Mouse (Mus musculus): ENCODE measurements around the gene Ndnf. TPM values are rescaled to one million over a fixed set of nuclear protein-coding genes. Genes with fewer than 3 reads are reported as not detected.
A peak's percentile ranks its signal among the peaks of the same experiment; 100 is the strongest.

Gene Ndnf
- total and polyA plus RNA-seq, 2 experiments from 2014 or later: 3.2 to 30.2 TPM

DNA sequence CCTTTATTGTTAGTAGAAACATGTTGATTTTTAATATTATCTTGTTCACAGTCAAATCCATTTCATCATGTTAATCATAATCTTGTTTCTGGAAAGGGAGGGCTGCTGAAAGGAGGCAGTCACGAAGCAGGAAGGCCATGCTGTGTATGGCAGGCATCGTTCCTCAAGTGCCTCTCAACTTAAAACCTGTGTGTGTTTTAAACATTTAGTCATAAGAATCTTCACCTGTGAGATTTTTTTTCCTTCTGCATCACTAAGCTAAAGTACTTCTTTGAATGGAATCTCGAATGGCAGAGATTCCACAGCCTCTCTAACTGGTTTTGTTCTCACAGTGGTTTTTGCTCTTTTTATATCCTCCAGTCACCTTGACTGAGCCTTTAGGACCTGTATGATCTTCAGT is 25.0 kb upstream of the Ndnf start:
- Histone ChIP-seq H3K9me3 (ENCODE audit: low read length) (no peaks in the 10 kb centered on the region), H3K27ac (ENCODE audit: low read depth, low read length) (no peak overlapping the region), H3K4me3 (ENCODE audit: low read depth, low read length) (no peak overlapping the region), H3K4me2 (ENCODE audit: low read depth, low read length, poor library complexity, severe bottlenecking) (no peak overlapping the region), H3K4me1 (ENCODE audit: insufficient read depth, low read length) (no peaks in the 10 kb centered on the region), H3K27me3 (ENCODE audit: insufficient read depth, low read length) (no peaks in the 10 kb centered on the region), H3K9ac (replicated peaks; ENCODE audit: low read length, poor library complexity, severe bottlenecking) (no peak overlapping the region), H3K36me3 (ENCODE audit: insufficient read depth, low read length) (no peaks in the 10 kb centered on the region)
- no peak for TF ChIP-seq CTCF (IDR thresholded peaks at IDR 0.05)
- 81% methylated on average over 3 of the region's 3 CpGs for WGBS
- DNase-seq (ENCODE audit: low spot score): no peak
- ATAC-seq (ENCODE audit: low FRiP score): no peak

- 80% methylated on average over 6 of the region's 6 CpGs for WGBS
- Histone ChIP-seq H3K4me2 (ENCODE audit: low read depth, low read length, poor library complexity, severe bottlenecking) (no peak overlapping the region), H3K4me1 (ENCODE audit: insufficient read depth, low read length) (no peaks in the 10 kb centered on the region), H3K27me3 (ENCODE audit: insufficient read depth, low read length) (no peaks in the 10 kb centered on the region), H3K4me3 (ENCODE audit: low read depth, low read length) (no peak overlapping the region), H3K36me3 (ENCODE audit: insufficient read depth, low read length) (no peaks in the 10 kb centered on the region), H3K9me3 (ENCODE audit: low read length) (no peaks in the 10 kb centered on the region), H3K27ac (ENCODE audit: low read depth, low read length) (no peak overlapping the region), H3K9ac (replicated peaks; ENCODE audit: low read length, poor library complexity, severe bottlenecking) (no peak overlapping the region)
- DNase-seq (ENCODE audit: low spot score) (no peak), ATAC-seq (ENCODE audit: low FRiP score) (no peak)
- no peak for TF ChIP-seq CTCF (IDR thresholded peaks at IDR 0.05)
These were observed 23.7 kb upstream of the Ndnf start for GRCm38 (mm10) chr6:65647731-65648130.

- H3K9ac ChIP-seq (replicated peaks; ENCODE audit: low read length, poor library complexity, severe bottlenecking): no peak overlapping the region
- WGBS: 27% methylated on average over 4 of the region's 4 CpGs
- no peak overlapping the region for H3K4me2 ChIP-seq (ENCODE audit: low read depth, low read length, poor library complexity, severe bottlenecking)
- peak; percentile 84 for DNase-seq (ENCODE audit: low spot score)
- no peak overlapping the region for H3K27ac ChIP-seq (ENCODE audit: low read depth, low read length)
- TF ChIP-seq CTCF (IDR thresholded peaks at IDR 0.05): peak; percentile 81
- no peak for ATAC-seq (ENCODE audit: low FRiP score)
- no peaks in the 10 kb centered on the region for H3K36me3 ChIP-seq (ENCODE audit: insufficient read depth, low read length)
- no peak overlapping the region for H3K4me3 ChIP-seq (ENCODE audit: low read depth, low read length)
- H3K9me3 ChIP-seq (ENCODE audit: low read length): no peaks in the 10 kb centered on the region
- no peaks in the 10 kb centered on the region for H3K27me3 ChIP-seq (ENCODE audit: insufficient read depth, low read length)
- no peaks in the 10 kb centered on the region for H3K4me1 ChIP-seq (ENCODE audit: insufficient read depth, low read length)
These were observed 20.0 kb upstream of the Ndnf start for GRCm38 (mm10) chr6:65651376-65651775.

DNA sequence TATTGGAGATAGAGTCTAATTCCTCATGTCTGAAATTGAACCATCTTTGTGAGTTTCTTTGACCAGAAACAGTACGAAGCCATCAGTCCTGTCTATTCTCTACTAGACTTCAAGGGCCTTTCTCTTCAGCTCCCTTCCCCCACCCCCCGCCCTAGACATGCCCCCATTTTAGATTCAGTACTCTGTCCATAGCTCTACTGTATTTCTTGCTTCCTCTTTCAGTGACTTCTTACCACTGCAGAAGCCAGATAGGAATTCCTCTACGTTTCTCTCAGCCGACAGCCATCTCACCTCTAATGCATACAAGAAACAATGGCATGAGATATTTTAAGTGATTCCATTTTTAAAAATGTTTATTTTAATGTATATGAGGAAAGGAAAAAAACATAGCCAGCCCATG is 10.1 kb upstream of the Ndnf start:
- H3K27me3 ChIP-seq (ENCODE audit: insufficient read depth, low read length): no peaks in the 10 kb centered on the region
- DNase-seq (ENCODE audit: low spot score) (no peak), ATAC-seq (ENCODE audit: low FRiP score) (no peak)
- 84% methylated on average over 4 of the region's 4 CpGs for WGBS
- H3K9ac ChIP-seq (replicated peaks; ENCODE audit: low read length, poor library complexity, severe bottlenecking): no peak overlapping the region
- no peak overlapping the region for H3K4me2 ChIP-seq (ENCODE audit: low read depth, low read length, poor library complexity, severe bottlenecking)
- no peak overlapping the region for H3K27ac ChIP-seq (ENCODE audit: low read depth, low read length)
- no peaks in the 10 kb centered on the region for H3K9me3 ChIP-seq (ENCODE audit: low read length)
- no peak overlapping the region for H3K4me3 ChIP-seq (ENCODE audit: low read depth, low read length)
- TF ChIP-seq CTCF (IDR thresholded peaks at IDR 0.05): no peak
- no peaks in the 10 kb centered on the region for H3K36me3 ChIP-seq (ENCODE audit: insufficient read depth, low read length)
- no peaks in the 10 kb centered on the region for H3K4me1 ChIP-seq (ENCODE audit: insufficient read depth, low read length)

DNA sequence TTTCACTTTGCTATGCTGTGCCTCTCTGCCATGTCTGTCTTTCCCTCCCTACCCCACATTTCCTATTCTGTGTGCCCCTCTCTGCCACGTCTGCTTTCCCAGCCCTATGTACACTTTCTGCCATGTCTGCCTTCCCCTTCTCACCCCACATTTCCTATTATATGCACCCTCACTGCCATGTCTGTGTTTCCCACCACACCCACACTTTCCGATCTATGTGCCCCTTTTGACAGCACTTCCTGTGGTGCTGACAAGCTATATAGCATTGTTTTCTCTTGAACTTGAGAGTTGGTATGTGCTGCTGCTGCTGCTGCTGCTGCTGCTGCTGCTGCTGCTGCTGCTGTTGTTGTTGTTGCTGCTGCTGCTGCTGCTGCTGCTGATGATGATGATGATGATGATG is 9.3 kb upstream of the Ndnf start:
- H3K4me1 ChIP-seq (ENCODE audit: insufficient read depth, low read length): no peaks in the 10 kb centered on the region
- no peak for TF ChIP-seq CTCF (IDR thresholded peaks at IDR 0.05)
- H3K4me3 ChIP-seq (ENCODE audit: low read depth, low read length): no peak overlapping the region
- 69% methylated on average over 2 of the region's 2 CpGs for WGBS
- H3K9ac ChIP-seq (replicated peaks; ENCODE audit: low read length, poor library complexity, severe bottlenecking): no peak overlapping the region
- no peak for ATAC-seq (ENCODE audit: low FRiP score)
- H3K36me3 ChIP-seq (ENCODE audit: insufficient read depth, low read length): no peaks in the 10 kb centered on the region
- no peaks in the 10 kb centered on the region for H3K27me3 ChIP-seq (ENCODE audit: insufficient read depth, low read length)
- no peaks in the 10 kb centered on the region for H3K9me3 ChIP-seq (ENCODE audit: low read length)
- H3K27ac ChIP-seq (ENCODE audit: low read depth, low read length): no peak overlapping the region
- no peak overlapping the region for H3K4me2 ChIP-seq (ENCODE audit: low read depth, low read length, poor library complexity, severe bottlenecking)
- no peak for DNase-seq (ENCODE audit: low spot score)

DNA sequence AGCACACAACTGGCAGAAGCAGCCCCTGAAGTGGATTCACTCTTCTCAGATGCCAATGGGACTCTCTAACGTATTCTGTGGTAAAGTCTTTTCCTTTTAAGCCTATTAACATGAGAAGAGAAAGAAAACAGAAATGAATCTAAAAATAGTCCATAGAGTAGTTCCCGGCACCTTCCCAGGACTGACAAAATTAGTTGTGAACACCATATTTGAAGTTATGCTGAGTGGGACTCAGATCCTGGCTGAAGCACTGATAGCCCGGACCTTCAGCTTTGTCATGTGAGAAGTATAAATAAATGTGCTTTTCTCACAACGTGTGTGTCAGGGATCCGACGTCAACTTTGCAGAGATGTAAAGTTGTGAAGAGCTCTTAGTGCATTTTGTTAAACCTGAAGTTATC is 7.4 kb upstream of the Ndnf start:
- TF ChIP-seq CTCF (IDR thresholded peaks at IDR 0.05): no peak
- no peak for DNase-seq (ENCODE audit: low spot score)
- Histone ChIP-seq H3K4me2 (ENCODE audit: low read depth, low read length, poor library complexity, severe bottlenecking) (no peak overlapping the region), H3K9me3 (ENCODE audit: low read length) (no peaks in the 10 kb centered on the region), H3K27me3 (ENCODE audit: insufficient read depth, low read length) (no peaks in the 10 kb centered on the region), H3K4me3 (ENCODE audit: low read depth, low read length) (no peak overlapping the region), H3K36me3 (ENCODE audit: insufficient read depth, low read length) (no peaks in the 10 kb centered on the region), H3K4me1 (ENCODE audit: insufficient read depth, low read length) (no peaks in the 10 kb centered on the region), H3K27ac (ENCODE audit: low read depth, low read length) (no peak overlapping the region), H3K9ac (replicated peaks; ENCODE audit: low read length, poor library complexity, severe bottlenecking) (no peak overlapping the region)
- no peak for ATAC-seq (ENCODE audit: low FRiP score)
- 69% methylated on average over 6 of the region's 6 CpGs for WGBS

All from midbrain, postnatal 0 days (tissue).